Comparison of ENCODE assay signal across 30 mouse cellular contexts in genomic region chr2:154304604-154305003, GRCm38 (mm10). TPM values are rescaled to one million over a fixed set of nuclear protein-coding genes. Genes with fewer than 3 reads are reported as not detected.
"Had no signal": no experiment of that assay in that cellular context is flagged by ENCODE, and none has a peak within 500 bp of the region (broad histone marks: within the 10 kb centered on the region; RNA-seq: fewer than 3 reads in every experiment).

No protein-coding gene starts in this region.

RNA-seq across cellular contexts. Expression of gene Bpifb9b, which starts 2.4 kb away (rescaled TPM):
- total RNA-seq: common myeloid progenitor, adult 5-6 weeks; forebrain, postnatal 0 days; gastrocnemius, adult 18-20 months; gastrocnemius, adult 2 months; gastrocnemius, postnatal 10 days; gastrocnemius, postnatal 14 days; gastrocnemius, postnatal 25 days; gastrocnemius, postnatal 36 days; gastrocnemius, postnatal 4 days; heart, adult 18-20 months; heart, adult 2 months; heart, adult 8-10 months had no signal
- polyA plus RNA-seq: cerebellum, adult 2 months; cortical plate, adult 2 months; embryonic facial prominence, embryonic 10.5 days; embryonic facial prominence, embryonic 11.5 days; embryonic facial prominence, embryonic 12.5 days; embryonic facial prominence, embryonic 13.5 days; erythroblast, embryonic 14.5 days; forebrain, embryonic 10.5 days; forebrain, embryonic 11.5 days; forebrain, embryonic 12.5 days; forebrain, embryonic 13.5 days; forebrain, embryonic 14.5 days; forebrain, embryonic 15.5 days; forebrain, embryonic 16.5 days; forebrain, postnatal 0 days; frontal cortex, adult 2 months; gonadal fat pad, adult 2 months; heart, adult 2 months had no signal

RNA-seq across cellular contexts. Expression of gene Bpifb9a, which starts 47.0 kb away (rescaled TPM):
- total RNA-seq: common myeloid progenitor, adult 5-6 weeks; forebrain, postnatal 0 days; gastrocnemius, adult 18-20 months; gastrocnemius, adult 2 months; gastrocnemius, postnatal 10 days; gastrocnemius, postnatal 14 days; gastrocnemius, postnatal 25 days; gastrocnemius, postnatal 36 days; gastrocnemius, postnatal 4 days; heart, adult 18-20 months; heart, adult 2 months; heart, adult 8-10 months had no signal
- polyA plus RNA-seq: cerebellum, adult 2 months; cortical plate, adult 2 months; embryonic facial prominence, embryonic 10.5 days; embryonic facial prominence, embryonic 11.5 days; embryonic facial prominence, embryonic 12.5 days; embryonic facial prominence, embryonic 13.5 days; embryonic facial prominence, embryonic 14.5 days; embryonic facial prominence, embryonic 15.5 days; erythroblast, embryonic 14.5 days; forebrain, embryonic 10.5 days; forebrain, embryonic 11.5 days; forebrain, embryonic 12.5 days; forebrain, embryonic 13.5 days; forebrain, embryonic 14.5 days; forebrain, embryonic 15.5 days; forebrain, embryonic 16.5 days; forebrain, postnatal 0 days; frontal cortex, adult 2 months; gonadal fat pad, adult 2 months; heart, adult 2 months had no signal
